Mouse (Mus musculus) adrenal gland, postnatal 10 days (tissue): ENCODE results near the gene Evc. TPM values are rescaled to one million over a fixed set of nuclear protein-coding genes. Genes with fewer than 3 reads are reported as not detected.

Experiments used
- DNase-seq: peaks from one replicate; pipeline ENCODE4 v3.0.0; 2021; ENCODE audit warnings: mixed read lengths
- long read RNA-seq, 2 experiments: library from polyadenylated mRNA; stranded (forward); transcript quantifications; one replicate each; pipeline ENCODE4 v2.0.0; 2021
- total RNA-seq, 2 experiments: library from RNA; stranded (reverse); gene quantifications; 2 replicates each; pipeline ENCODE4 v1.2.3; 2021

The Evc gene
- total RNA-seq: 10 to 100 TPM; 10.3 to 16.0 TPM
- long read RNA-seq, experiment 1, full-length matches to known transcripts: 2 of 16 reads
- long read RNA-seq, experiment 1, partial matches to known transcripts: 4 of 16 reads
- long read RNA-seq, experiment 1, other reads (novel, unspliced or antisense): 10 of 16 reads
- long read RNA-seq, experiment 2, full-length matches to known transcripts: 5 of 11 reads
- long read RNA-seq, experiment 2, partial matches to known transcripts: 1 of 11 reads
- long read RNA-seq, experiment 2, other reads (novel, unspliced or antisense): 5 of 11 reads

DNA sequence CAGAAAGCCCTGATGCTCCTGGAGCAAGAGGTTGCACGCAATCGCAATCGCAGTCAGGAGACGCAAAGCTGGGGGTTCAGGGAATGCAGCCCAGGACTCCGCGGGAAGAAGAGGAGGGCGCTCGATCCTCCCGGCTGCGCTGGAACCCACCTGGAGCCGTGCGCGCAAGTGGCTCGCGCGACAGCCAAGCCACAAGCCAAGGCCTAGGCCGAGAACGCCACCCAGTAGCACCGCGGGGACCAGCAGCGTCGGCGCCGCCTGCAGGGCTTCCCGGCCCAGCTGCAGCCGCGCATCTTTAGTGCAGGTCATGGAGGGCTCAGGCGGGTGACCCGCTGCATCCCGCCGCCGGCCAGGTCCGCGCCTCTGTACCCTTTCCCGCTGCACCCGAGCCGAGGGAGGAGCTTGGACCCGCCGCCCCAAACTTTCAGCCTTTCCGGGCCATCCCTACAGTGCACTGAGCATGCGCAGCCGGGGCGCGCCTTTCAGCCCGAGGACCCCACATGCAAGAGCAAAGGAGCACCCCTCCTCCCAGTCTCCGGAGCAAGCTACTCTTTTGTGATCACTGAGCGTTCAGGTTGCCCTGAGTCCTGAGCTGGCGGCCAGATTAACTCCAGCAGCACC, at the start of gene Evc:
Gene Evc, minus strand, starts transcription at position 410 of the 621 bp plus-strand sequence.
- DNase-seq: peak; percentile 75

- peak; percentile 6 for DNase-seq
Observed at GRCm38 (mm10) chr5:37383570-37383969, 46.9 kb upstream of the Evc start.

DNA sequence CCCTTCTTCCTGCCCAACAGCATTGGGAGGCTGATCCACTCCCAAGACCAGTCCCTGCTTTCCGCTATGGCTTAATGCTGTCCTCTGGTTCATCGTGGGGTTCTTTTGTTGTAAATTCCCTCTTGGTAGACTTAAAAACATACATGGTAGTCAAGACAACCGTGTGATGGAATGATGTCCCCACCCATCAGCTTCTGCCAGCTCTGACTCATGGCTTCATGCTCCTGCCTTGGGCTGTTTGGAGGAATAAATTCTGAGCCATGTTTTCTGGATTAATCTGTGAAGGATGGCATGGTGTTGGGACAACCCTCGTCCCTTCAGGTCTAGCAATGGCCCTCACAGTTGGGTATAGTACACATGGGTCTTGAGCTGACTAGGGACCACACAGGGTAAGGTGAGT, 43.9 kb upstream of the Evc start:
- DNase-seq: no peak

DNA sequence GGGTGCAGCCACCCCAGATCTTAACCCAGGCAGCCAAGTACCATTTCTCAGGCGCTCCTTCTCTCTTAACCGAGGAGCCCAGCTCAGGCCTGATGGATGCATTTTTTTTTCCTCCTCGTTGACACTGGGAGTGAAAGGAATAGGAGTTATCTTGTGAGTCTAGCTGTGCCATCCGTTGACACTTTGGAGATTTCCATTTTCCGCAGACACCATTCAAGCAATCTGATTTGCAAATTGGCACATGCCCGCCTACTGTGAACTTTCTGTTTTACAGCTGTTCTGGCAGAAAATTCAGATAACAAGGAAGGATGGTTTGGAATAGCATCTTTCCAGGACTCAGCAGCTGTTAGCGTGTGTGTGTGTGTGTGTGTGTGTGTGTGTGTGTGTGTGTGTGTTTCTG, 40.7 kb upstream of the Evc start:
- DNase-seq: no peak

DNA sequence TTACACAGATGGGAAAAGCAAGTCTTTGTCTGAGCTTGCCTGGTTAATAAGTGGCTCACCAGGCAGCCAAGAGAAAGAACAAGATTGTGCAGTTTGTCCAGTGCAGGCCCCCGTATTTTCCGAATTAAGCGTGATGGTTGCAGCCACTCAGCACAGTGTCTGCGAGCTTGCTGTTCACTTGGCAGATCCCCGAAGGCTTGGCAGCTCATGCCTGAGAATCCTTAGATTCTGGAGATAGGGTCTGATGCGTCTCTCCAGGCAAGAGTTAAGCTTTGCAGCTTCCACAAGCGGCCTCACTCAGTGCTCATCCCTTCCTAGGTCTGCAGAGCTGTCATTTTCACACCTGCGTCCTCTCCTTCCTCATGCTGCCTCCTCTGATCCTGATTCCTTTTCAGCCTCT, 32.1 kb upstream of the Evc start:
- DNase-seq: no peak

GRCm38 (mm10) chr5:37365751-37366150, 29.1 kb upstream of the Evc start:
- no peak for DNase-seq

GRCm38 (mm10) chr5:37363284-37363683, 26.6 kb upstream of the Evc start:
- no peak for DNase-seq

DNA sequence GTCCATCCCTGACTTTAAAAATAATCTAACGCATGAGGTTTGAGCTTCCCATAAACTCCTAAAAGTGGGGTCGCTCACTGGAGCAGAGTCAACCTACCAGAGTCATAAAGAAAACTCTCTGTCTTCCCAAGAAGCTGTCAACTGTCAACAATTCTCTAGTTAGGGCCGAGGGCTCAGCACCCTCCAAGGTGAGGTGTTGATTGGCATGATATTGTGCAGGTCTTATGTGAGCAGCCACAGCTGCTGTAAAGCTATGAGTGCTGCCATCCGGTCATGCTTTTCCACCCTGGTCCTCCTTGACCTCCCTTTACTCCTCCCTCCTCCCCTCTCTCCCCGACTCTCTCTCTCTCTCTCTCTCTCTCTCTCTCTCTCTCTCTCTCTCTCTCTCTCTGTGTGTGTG, 25.9 kb upstream of the Evc start:
- DNase-seq: no peak

DNA sequence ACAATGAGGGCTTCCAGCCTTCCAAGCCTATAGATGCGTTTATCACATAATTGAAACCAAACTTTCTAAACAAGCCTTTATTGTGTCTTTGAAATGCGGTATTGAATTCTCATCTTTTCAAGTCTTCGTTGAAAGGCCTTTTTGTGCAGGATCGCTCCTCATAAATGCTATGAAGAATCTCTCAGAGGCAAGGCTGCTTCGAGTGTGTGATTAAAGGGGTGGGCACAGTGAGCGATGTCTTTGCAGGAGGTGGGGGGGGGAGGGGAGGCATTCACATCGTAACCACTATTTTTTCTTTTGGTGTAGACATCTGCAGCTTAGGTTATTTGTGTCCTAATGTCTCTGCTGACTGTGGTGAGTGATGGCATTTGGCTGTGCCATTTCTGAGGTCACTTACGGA, 19.3 kb upstream of the Evc start:
- DNase-seq: no peak

- peak; percentile 75 for DNase-seq
Observed at GRCm38 (mm10) chr5:37354385-37354784, 17.7 kb upstream of the Evc start.

DNA sequence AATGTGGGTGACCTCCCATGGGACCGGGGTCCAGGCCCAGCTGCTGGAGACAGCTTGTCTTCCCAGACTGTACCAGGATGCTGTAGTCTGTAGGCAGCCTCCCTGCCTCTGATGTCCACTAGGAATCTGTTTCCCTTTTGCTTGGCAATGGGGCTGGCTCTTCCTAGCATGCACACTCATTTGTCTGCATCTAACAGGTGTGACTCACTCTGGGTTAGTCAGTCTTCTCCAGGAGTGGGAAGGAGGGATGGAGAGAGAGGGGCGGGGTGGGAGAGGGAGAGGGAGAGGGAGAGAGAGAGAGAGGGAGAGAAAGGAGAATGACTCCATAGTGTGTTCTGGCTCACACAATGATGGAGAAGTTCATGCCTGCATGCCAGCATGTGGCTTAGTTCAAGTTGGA, 15.1 kb upstream of the Evc start:
- DNase-seq: no peak

GRCm38 (mm10) chr5:37343962-37344361, 7.3 kb upstream of the Evc start:
- no peak for DNase-seq

GRCm38 (mm10) chr5:37338288-37338687, 1.6 kb upstream of the Evc start, which contains the start of gene Evc2:
Gene Evc2 (plus strand): TSS chr5:37338499.
- peak; percentile 84 for DNase-seq

DNA sequence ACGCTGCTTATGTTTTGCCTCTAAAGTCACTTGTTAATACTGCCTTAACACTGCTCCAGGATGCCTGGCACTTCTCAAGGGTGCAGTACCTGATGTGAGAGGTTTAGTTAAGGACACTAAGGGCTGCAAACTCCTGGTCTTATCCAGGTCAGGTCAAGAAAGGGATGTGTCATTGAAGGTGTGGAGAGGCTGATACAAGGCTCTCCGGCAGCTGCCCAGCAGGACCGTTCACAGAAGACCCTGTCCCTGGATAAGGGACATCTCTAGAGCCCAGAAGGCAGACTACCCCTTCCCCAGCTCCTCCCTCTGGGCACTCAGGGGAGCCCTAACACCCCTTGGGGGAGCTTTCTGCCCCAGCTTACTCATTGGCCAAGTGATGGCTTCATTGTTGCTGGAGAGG, 1.0 kb upstream of the Evc start:
- DNase-seq: no peak

GRCm38 (mm10) chr5:37335061-37335460, 1.6 kb downstream of the Evc start:
- DNase-seq: no peak

DNA sequence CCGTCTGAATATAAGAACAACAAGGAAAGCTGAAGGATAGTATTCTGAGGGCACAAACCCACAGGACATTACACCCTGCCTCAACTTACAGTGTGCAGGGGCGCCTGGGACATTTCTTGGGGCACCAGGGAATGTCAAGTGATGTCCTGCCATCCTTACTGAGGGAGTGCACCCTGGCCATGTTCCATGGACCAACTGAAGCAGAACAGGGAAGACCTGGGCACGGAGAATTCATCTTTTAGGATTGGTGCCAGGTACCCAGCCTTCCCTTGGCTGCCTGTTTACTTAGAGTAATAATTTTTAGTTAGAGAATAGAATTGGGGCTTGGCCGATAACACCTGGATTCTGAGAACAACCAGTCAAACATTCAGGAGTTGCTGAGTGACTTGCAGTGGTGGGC, 4.6 kb downstream of the Evc start:
- no peak for DNase-seq

GRCm38 (mm10) chr5:37331133-37331505, 5.6 kb downstream of the Evc start:
- DNase-seq: no peak

DNA sequence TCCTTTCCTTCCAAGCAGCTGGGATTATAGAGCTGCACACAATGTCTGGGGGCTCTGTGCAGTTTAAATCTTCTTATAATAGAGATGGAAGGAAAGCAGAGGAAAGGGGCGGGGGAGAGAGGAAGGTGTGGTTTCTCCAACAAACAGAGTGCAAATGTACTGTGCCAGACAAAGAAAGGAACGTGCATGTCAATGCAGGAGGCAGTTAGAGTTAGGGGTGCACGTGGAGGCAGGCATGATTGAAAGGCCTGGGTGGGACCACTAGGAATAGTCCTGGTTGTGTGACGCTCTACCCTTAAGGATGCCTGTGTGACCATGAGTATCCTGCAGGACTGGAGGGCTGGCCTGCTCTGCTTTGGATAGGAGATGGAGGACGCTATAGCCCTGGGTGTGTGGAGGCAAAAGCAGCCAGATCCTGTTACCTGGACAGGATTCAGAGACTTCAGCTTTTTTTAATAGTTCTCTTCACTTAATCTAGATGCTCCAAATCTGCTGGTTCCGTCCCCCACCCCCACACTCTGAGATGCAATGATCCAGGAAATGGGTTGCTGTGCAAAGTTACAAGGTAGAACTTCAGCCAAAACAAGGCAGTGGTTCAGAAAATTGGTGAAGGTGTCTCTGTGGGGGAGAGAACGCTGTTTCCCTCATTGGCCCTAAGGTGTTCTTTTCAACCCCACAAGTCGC, 6.1 kb downstream of the Evc start:
- no peak for DNase-seq

DNA sequence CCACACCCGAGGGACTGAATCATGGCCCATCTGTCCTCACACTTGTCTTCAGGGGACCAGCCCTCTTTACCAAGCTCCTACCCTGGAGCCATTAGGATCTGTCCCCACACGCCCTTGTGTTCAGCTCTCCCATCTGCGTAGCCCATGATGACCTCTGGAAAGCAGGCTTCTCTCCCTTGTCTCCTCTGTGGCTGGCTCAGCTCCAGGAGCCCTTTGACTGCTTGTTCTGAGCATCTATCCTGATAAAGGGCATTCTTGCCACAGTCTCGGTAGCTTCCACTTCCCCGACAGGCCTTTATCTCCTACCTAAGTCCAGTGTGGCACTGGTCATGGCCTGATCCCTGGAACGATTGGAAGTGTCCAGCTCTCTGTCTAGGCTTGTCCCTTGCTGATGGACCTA, 10.0 kb downstream of the Evc start:
- no peak for DNase-seq

- no peak for DNase-seq
Observed at GRCm38 (mm10) chr5:37320761-37321160, 15.9 kb downstream of the Evc start.

DNA sequence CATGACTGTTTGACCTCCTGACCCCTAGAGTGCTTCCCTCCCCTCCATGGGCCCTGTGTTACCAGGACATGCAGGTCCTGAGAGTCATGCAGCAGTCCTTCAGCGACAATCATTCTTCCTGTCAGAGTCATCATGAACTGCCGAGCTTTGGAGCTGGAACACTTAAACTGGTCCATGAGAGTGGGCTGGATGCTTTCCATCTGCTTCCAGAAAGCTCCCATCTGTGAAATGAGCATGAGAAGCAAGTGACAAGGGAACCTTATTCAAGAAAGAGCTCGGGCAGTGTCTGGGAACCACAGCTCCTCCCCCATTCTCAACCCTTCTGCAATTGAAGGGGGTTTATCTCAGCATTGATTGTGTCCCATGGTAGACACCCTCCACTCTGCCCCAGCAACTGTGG, 16.5 kb downstream of the Evc start:
- DNase-seq: no peak

DNA sequence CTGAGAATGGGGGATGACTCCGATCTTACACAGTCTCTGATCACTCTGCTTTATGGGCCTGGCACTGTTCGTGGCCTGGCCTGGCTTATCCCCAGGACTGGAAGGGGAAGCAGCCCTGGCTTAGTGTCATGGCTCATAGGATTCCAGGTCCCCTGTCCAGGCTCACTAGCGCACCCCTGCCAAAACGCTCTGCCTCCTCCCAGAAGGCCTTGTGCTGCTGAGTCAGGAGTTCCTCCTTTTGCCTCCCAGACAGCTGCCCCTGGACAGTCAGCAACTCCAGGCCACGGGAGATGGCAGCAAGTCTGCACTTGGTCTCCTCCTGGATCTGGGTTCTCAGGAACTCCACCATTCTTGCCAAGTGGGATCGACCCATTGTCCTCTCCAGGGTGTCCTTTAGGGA, 18.0 kb downstream of the Evc start:
- no peak for DNase-seq

GRCm38 (mm10) chr5:37312980-37313722, 23.5 kb downstream of the Evc start:
- DNase-seq: no peak
